Mouse (Mus musculus) activated CD4-positive, CD25-positive, alpha-beta regulatory T cell, adult 4 months (primary cell): ENCODE measurements around the gene Aars2. TPM values are rescaled to one million over a fixed set of nuclear protein-coding genes. Genes with fewer than 3 reads are reported as not detected.

Experiments used
- ATAC-seq: one replicate; pipeline ENCODE4 v1.8.0; 2017
- polyA plus RNA-seq, 2 experiments: library from polyadenylated mRNA; unstranded; fragments of 100-300 nt; shearing (Covaris generic); gene quantifications; one replicate each; pipeline ENCODE4 v1.2.1; 2017

Gene Aars2
- polyA plus RNA-seq, 2 experiments from 2014 or later: 2.1 to 3.4 TPM

DNA sequence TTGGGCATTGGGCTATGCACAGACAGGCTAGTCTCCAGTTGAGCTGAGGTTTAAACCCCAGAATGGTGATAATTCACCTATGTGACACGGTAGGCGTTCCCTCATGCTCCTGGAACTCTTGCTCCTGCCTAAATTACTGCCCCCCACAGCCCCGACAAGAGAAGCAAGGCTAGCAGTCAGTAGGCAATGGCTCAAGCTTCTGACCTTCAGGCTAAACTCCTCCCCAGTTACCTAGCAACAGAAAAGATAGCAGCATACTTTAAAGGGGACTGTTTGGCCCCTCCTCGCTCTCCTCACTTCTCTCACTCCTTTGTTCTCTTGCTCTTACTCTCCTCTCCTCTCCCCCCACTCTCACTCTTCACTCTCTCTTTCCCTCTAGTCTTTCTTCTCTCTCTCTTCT is 5.7 kb upstream of the Aars2 start:
- ATAC-seq: no peak

GRCm38 (mm10) chr17:45502324-45502723 is 4.3 kb upstream of the Aars2 start:
- ATAC-seq: no peak

- no peak for ATAC-seq
Observed at GRCm38 (mm10) chr17:45503301-45503973, 3.2 kb upstream of the Aars2 start.

DNA sequence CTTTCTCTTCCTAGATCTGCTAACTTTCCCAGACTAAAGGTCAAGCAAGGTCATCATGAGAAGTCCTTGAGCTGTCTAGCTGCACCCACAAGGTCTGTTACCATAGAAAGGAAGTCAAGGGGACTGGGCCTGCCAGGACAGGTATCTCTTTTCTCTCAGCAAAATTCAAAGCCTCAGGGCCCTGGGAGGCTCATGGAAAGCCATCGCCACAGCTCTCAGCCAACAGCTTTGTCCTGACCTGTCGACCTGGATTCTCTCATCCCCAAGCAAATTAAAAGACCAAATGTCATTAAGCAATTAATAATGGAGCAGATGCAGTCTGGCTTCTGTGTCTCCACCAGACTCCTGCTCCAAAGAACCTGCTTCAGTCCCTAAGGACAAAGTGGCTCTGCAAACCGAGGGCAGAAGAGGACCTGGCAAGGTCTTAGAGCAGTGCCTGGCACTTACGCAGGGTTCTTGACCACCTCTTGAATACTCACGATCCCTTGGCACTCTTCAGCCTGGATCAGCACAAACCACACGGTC is 638 bp upstream of the Aars2 start:
- ATAC-seq: no peak

GRCm38 (mm10) chr17:45510871-45511270 is 4.2 kb downstream of the Aars2 start:
- no peak for ATAC-seq

DNA sequence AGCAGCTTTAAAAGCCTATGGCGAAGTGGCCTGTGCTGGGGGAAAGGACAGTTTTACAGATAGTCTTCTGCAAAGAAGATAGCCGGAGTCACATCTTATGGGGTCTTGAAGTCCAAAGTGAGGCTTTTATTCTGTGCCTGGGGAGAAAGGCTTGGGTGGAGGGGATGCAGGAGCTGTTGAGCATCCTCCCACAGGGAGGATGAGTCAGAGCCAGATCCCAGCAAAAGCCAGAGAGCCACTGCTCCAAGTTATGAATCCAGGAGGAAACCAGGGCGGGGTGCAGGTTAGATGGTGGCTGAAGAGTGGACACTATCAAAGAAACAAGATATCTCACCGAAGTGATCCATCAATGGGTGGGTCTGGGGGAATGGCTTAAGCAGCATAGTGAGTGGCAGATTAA is 5.1 kb downstream of the Aars2 start:
- no peak for ATAC-seq

- no peak for ATAC-seq
Observed at GRCm38 (mm10) chr17:45515204-45515726, 8.6 kb downstream of the Aars2 start.

GRCm38 (mm10) chr17:45515806-45516205 is 9.2 kb downstream of the Aars2 start:
- no peak for ATAC-seq

DNA sequence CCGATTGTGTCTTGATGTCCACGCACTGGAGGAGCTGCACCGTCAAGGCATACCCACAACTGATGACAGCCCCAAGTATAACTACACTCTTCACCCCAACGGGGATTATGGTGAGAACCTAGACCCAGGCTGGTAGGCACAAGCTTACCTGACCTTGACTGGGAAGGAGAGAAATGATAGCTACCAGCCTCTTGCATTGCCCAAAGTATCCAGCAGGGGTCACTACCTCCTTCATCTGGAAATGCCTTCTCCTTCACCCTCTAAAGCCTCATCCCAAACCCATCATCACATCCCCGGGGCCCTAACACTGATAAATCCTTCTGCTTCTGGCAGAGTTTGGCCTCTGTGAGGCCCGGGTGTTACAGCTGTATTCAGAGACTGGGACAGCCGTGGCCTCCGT is 9.8 kb downstream of the Aars2 start:
- ATAC-seq: peak; percentile 65

- ATAC-seq: no peak
Observed at GRCm38 (mm10) chr17:45517135-45517534, 10.5 kb downstream of the Aars2 start.

DNA sequence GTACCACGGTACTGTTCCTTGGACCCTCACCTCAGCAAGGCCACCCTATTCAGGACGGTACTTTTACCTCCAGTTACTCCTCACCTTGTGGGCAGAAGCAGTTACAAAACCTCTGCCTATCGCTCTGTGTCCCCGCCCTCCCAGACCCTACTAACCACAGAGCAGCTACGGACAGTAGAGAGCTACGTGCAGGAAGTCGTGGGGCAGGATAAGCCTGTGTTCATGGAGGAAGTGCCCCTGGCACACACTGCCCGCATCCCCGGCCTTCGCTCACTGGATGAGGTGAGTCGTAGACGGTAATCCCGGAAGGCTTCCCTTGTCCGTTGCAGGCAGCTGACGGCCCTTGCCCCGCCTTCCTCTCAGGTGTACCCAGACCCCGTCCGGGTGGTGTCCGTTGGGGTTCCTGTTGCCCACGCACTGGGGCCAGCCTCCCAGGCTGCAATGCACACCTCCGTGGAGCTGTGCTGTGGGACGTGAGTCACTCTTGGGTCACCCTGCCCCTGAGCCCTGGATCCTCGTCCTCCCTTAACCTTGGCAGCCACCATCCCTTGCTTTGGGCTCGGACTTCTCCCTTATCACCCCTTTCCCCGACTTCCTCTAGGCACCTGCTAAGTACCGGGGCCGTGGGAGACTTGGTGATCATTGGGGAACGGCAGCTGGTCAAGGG is 11.0 kb downstream of the Aars2 start:
- ATAC-seq: no peak

DNA sequence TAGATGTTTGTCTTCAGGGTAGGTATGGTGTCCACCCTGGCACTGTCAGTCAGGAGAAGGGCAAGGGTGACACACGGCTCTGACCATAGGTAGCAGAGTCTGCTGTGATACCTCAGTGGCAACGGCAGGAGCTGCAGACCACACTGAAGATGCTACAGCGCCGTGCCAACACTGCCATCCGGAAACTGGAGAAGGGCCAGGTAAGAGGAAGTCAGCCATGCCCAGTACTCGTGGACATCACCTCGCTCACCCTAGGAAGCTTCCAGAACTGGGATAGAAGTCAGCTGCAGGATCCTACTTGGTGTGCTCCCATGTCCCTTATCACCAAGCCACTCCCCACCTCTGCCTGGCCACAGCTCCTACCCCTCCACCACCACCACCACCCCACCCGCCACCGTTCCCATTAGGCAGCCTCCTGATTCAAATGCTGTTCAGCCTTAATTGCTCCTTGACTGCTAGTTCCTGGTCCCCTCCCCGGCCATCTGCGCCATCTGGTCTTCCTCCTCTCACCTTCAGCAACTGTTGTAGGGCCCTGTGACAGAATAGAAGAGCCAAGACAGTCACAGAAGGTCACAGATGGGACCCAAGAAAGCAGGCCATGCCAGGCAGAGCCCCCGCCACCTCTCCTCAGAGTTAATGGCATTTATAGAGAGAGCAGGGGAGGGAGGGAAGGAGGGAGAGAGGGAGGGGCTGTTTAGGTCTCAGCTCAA is 12.3 kb downstream of the Aars2 start:
- ATAC-seq: no peak

GRCm38 (mm10) chr17:45520136-45520535 is 13.5 kb downstream of the Aars2 start:
- ATAC-seq: no peak

GRCm38 (mm10) chr17:45523263-45523662 is 16.6 kb downstream of the Aars2 start, which contains the start of gene Tcte1:
TSS of gene Tcte1 (plus strand) at chr17:45523434.
- no peak for ATAC-seq

DNA sequence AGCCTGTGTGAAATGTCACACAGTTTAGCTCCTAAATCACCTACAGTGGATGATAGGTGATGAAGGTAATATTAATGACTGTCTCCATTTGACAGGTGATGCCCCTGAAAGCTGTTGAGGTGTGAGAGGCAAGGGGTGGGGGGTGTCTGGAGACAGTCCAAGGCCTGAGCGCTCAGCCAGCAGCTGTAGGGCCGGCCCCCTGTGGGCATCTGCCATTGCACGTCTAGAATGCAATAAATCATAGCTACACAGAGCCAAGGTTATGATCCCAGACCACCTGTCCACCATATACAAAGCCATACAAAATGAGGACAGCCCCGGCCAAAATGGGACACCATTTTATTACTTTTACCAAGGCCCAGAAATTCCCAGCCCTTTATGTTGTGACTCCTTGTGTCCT is 18.3 kb downstream of the Aars2 start:
- ATAC-seq: no peak

GRCm38 (mm10) chr17:45526571-45526970 is 19.9 kb downstream of the Aars2 start:
- no peak for ATAC-seq

DNA sequence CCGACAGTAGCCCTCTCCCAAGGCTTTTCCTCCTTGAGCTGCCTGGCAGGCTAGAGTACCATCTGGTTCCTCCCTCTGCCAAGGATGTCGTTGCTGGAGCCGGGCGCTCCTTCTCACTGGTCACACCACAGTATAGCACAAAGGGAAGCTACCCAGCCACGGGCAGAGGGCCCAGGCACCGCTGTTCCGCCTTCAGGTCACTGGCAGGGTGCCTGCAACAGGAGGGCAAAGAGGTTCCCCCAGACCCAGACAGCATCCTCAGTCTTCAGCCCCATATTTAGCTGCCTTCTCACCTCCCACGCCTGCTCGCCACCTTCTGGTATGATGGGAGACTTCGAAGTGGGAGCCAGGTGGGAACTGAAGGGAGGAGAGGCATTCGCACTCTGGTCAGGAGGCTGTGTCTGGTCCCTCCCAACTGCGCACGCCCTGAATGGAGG is 23.7 kb downstream of the Aars2 start:
- no peak for ATAC-seq

- no peak for ATAC-seq
Observed at GRCm38 (mm10) chr17:45532896-45533295, 26.3 kb downstream of the Aars2 start.

GRCm38 (mm10) chr17:45536264-45536663 is 29.6 kb downstream of the Aars2 start:
- ATAC-seq: no peak

- ATAC-seq: no peak
Observed at GRCm38 (mm10) chr17:45538394-45538793, 31.8 kb downstream of the Aars2 start.

- no peak for ATAC-seq
Observed at GRCm38 (mm10) chr17:45539664-45540063, 33.0 kb downstream of the Aars2 start.

DNA sequence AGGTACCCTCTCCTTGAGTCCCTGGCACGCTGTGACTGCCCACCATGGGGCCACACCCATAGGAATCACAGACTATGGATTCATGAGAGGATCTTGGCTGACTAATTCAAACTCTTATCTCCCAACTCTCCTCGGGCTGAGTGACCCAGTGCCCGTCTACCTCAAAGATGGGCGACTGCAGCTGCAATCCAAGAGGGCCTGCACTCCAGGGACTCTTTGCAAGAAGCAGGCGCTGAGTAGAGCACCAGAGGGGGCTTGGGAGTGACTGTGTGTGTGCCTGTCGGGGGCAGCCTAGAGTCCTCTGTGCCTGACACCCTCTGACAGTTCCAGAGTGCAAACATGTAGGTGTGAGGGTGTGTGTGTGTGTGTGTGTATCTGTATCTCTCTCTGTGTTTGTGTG is 35.5 kb downstream of the Aars2 start:
- ATAC-seq: no peak

GRCm38 (mm10) chr17:45542705-45543104 is 36.1 kb downstream of the Aars2 start:
- no peak for ATAC-seq
